Mouse (Mus musculus): ENCODE measurements around the gene Gpt2.

- TF ChIP-seq HCFC1 (IDR thresholded peaks at IDR 0.05; ENCODE audit: borderline replicate concordance, insufficient read depth, low read length) (no peak), CHD2 (IDR thresholded peaks at IDR 0.05; ENCODE audit: low read depth, low read length) (no peak), MAFK (IDR thresholded peaks at IDR 0.05; ENCODE audit: insufficient read depth, low read depth, low read length) (no peak), ZNF384 (IDR thresholded peaks at IDR 0.05; ENCODE audit: low read depth, low read length) (no peak), ZC3H11A (IDR thresholded peaks at IDR 0.05; ENCODE audit: borderline replicate concordance, low read depth, low read length) (no peak)
Measured at GRCm38 (mm10) chr8:85481900-85482299, 10.5 kb upstream of the Gpt2 start.

Data from ES-E14 (cell line).